In the genomic region with DNA sequence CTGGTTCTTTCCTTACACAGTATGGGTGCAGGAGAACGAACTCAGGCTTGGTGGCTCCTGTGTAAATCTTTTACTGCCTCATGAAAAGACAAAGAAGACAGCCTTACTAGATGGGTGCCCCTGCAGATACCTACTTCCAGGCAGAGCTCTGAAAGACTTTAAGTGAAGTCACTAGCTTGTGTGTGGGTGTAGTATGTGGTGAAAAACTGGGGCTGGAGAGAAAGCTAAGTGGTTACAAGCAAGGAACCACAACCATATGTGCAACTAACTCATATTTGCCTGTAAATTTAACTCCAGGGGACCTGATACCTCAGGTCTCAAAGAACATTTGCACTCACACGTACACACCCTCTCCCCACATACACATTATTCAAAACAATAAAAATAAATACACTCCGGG, we compare ENCODE assay signal across 8 mouse cellular contexts. TPM values are rescaled to one million over a fixed set of nuclear protein-coding genes. Genes with fewer than 3 reads are reported as not detected.
DNase-seq lines count a peak whose midpoint lies in the region; ATAC-seq and TF ChIP-seq lines count a peak whose summit lies in the region.

No protein-coding gene starts in this region.

- no peaks in the 10 kb centered on the region for H3K27me3 ChIP-seq in C2C12 (ENCODE audit: control insufficient read depth, insufficient read depth, insufficient read length)
- no peaks in the 10 kb centered on the region for H3K27me3 ChIP-seq in forebrain, embryonic 14.5 days (replicated peaks; ENCODE audit: control insufficient read depth, insufficient read depth, low read length)
- peaks cover 10% of the 10 kb centered on the region for H3K27me3 ChIP-seq in liver, embryonic 15.5 days

- intact Hi-C loops in gastrocnemius, adult 2 months (cut with DNase I) = no loop called here

- peaks cover 34% of the 10 kb centered on the region for H3K4me1 ChIP-seq in forebrain, embryonic 14.5 days (ENCODE audit: control insufficient read depth, insufficient read depth, low read length)
- peaks cover 59% of the 10 kb centered on the region for H3K4me1 ChIP-seq in liver, embryonic 15.5 days (replicated peaks)

- peak overlapping the region; percentile 89 for H3K4me3 ChIP-seq in gastrocnemius, adult 2 months
- peak overlapping the region; percentile 59 for H3K4me3 ChIP-seq in C2C12 (ENCODE audit: insufficient read depth, poor library complexity, severe bottlenecking)
- H3K4me3 ChIP-seq in forebrain, embryonic 14.5 days (ENCODE audit: low read depth, low read length) = peak overlapping the region; percentile 81
- peak overlapping the region; percentile 87 for H3K4me3 ChIP-seq in liver, embryonic 15.5 days (replicated peaks)

- no peak for ATAC-seq in forebrain, embryonic 14.5 days
- ATAC-seq in liver, embryonic 15.5 days (ENCODE audit: insufficient read depth) = no peak

- no peak for TF ChIP-seq CTCF in gastrocnemius, adult 2 months (IDR thresholded peaks at IDR 0.05)
- TF ChIP-seq CTCF in C2C12 (IDR thresholded peaks at IDR 0.05; ENCODE audit: control insufficient read depth, insufficient read depth, insufficient read length) = no peak

- H3K4me2 ChIP-seq in forebrain, embryonic 14.5 days (ENCODE audit: low read length) = peak overlapping the region; percentile 92
- peak overlapping the region; percentile 92 for H3K4me2 ChIP-seq in liver, embryonic 15.5 days

- no peak overlapping the region for H3ac ChIP-seq in C2C12 (ENCODE audit: control insufficient read depth, insufficient read length, low read depth)

- H3K27ac ChIP-seq in gastrocnemius, adult 2 months = peak overlapping the region; percentile 94
- H3K27ac ChIP-seq in forebrain, embryonic 14.5 days (ENCODE audit: low read depth, low read length) = peak overlapping the region; percentile 55; the same call in 1 of the 2 replicates
- H3K27ac ChIP-seq in liver, embryonic 15.5 days (replicated peaks) = no peak overlapping the region

- 29% methylated on average over 3 of the region's 3 CpGs for WGBS in forebrain, embryonic 14.5 days
- WGBS in liver, embryonic 15.5 days (ENCODE audit: insufficient replicate concordance) = 22% methylated on average over 3 of the region's 3 CpGs

- peak overlapping the region; percentile 80 for H3K9ac ChIP-seq in forebrain, embryonic 14.5 days (ENCODE audit: low read length)
- peak overlapping the region; percentile 79 for H3K9ac ChIP-seq in liver, embryonic 15.5 days

- H3K9me3 ChIP-seq in forebrain, embryonic 14.5 days (replicated peaks; ENCODE audit: control insufficient read depth, low read length) = no peaks in the 10 kb centered on the region
- H3K9me3 ChIP-seq in liver, embryonic 15.5 days (replicated peaks) = no peaks in the 10 kb centered on the region

- no peak for DNase-seq in gastrocnemius, adult 2 months
- DNase-seq in gastrocnemius, postnatal 10 days = no peak
- DNase-seq in forebrain, embryonic 14.5 days (ENCODE audit: low spot score) = no peak
- no peak for DNase-seq in natural killer cell, adult 2 months (ENCODE audit: low spot score in 2 of 2)
- DNase-seq in spleen, postnatal 36 days (ENCODE audit: low spot score in 2 of 2) = no peak
- DNase-seq in ovary, postnatal 36 days (ENCODE audit: low spot score) = no peak

- peaks cover 16% of the 10 kb centered on the region for H3K79me3 ChIP-seq in C2C12 (ENCODE audit: low read depth)

- peaks cover 48% of the 10 kb centered on the region for H3K36me3 ChIP-seq in C2C12 (ENCODE audit: control insufficient read depth, insufficient read depth)
- peaks cover 27% of the 10 kb centered on the region for H3K36me3 ChIP-seq in forebrain, embryonic 14.5 days (ENCODE audit: control insufficient read depth, insufficient read depth, low read length)
- H3K36me3 ChIP-seq in liver, embryonic 15.5 days (replicated peaks) = peaks cover 18% of the 10 kb centered on the region

- H3K79me2 ChIP-seq in C2C12 (ENCODE audit: control insufficient read depth, insufficient read depth) = peaks cover 43% of the 10 kb centered on the region

TF ChIP-seq in C2C12, 6 proteins besides CTCF, POLR2A, EP300 and RAD21:
- no peak for TF ChIP-seq MYOD1 (IDR thresholded peaks at IDR 0.05; ENCODE audit: control insufficient read depth, insufficient read length, low read depth)
- TF ChIP-seq FOSL1 (IDR thresholded peaks at IDR 0.05; ENCODE audit: insufficient read depth, low read length, poor library complexity, severe bottlenecking) = no peak
- no peak for TF ChIP-seq USF1 (IDR thresholded peaks at IDR 0.05; ENCODE audit: low read depth)
- no peak for TF ChIP-seq MYOG (IDR thresholded peaks at IDR 0.05; ENCODE audit: control insufficient read depth, extremely low read depth, insufficient read length)
- no peak for TF ChIP-seq CEBPB (IDR thresholded peaks at IDR 0.05; ENCODE audit: low read depth)
- no peak for TF ChIP-seq MAX (IDR thresholded peaks at IDR 0.05)
TF ChIP-seq in C2C12: peak in this region for 0.

RNA-seq across cellular contexts. Expression of a gene that starts 0.5 kb away (rescaled TPM):
- total RNA-seq in gastrocnemius, adult 2 months (2021) = 10 to 100 TPM; 33.9 to 35.8 TPM
- total RNA-seq in gastrocnemius, postnatal 10 days (2021) = 10 to 100 TPM; 53.2 to 54.6 TPM
- 83.7 TPM for polyA plus RNA-seq in C2C12 (2012; fragmentation: generic; extraction: Trizol)
- polyA plus RNA-seq in forebrain, embryonic 14.5 days (2014; fragmentation: Nextera tagmentation; extraction: Ambion mirVana) = 153 and 167 TPM in 2 replicates
- polyA plus RNA-seq in liver, embryonic 15.5 days (2015; fragmentation: Nextera tagmentation; extraction: Ambion mirVana) = 25.3 and 28.6 TPM in 2 replicates

RNA-seq across cellular contexts. Expression of a gene that starts 2.2 kb away (rescaled TPM):
- total RNA-seq in gastrocnemius, adult 2 months (2021) = 1 to 10 TPM; 3.9 to 7.2 TPM
- total RNA-seq in gastrocnemius, postnatal 10 days (2021) = 1 to 10 TPM; 8.2 to 9.1 TPM
- polyA plus RNA-seq in C2C12 (2012; fragmentation: generic; extraction: Trizol) = 30.5 TPM
- polyA plus RNA-seq in forebrain, embryonic 14.5 days (2014; fragmentation: Nextera tagmentation; extraction: Ambion mirVana) = 5.9 and 6.4 TPM in 2 replicates
- 1.6 TPM in 2 replicates for polyA plus RNA-seq in liver, embryonic 15.5 days (2015; fragmentation: Nextera tagmentation; extraction: Ambion mirVana)

RNA-seq across cellular contexts. Expression of a gene that starts 8.4 kb away (rescaled TPM):
- total RNA-seq in gastrocnemius, adult 2 months (2021) = not detected
- total RNA-seq in gastrocnemius, postnatal 10 days (2021) = under 1 TPM in 1 of 2 experiments, not detected in 1; 0.50 TPM
- polyA plus RNA-seq in C2C12 (2012; fragmentation: generic; extraction: Trizol) = 4.8 TPM
- polyA plus RNA-seq in forebrain, embryonic 14.5 days (2014; fragmentation: Nextera tagmentation; extraction: Ambion mirVana) = 3.4 and 5.3 TPM in 2 replicates
- polyA plus RNA-seq in liver, embryonic 15.5 days (2015; fragmentation: Nextera tagmentation; extraction: Ambion mirVana) = 0.53 and 0.54 TPM in 2 replicates

RNA-seq across cellular contexts. Expression of a gene that starts 12.5 kb away (rescaled TPM):
- total RNA-seq in gastrocnemius, adult 2 months (2021) = not detected
- total RNA-seq in gastrocnemius, postnatal 10 days (2021) = not detected
- 146 TPM for polyA plus RNA-seq in C2C12 (2012; fragmentation: generic; extraction: Trizol)
- not detected in 2 replicates for polyA plus RNA-seq in forebrain, embryonic 14.5 days (2014; fragmentation: Nextera tagmentation; extraction: Ambion mirVana)
- not detected in 2 replicates for polyA plus RNA-seq in liver, embryonic 15.5 days (2015; fragmentation: Nextera tagmentation; extraction: Ambion mirVana)

RNA-seq across cellular contexts. Expression of a gene that starts 13.9 kb away (rescaled TPM):
- 1 to 10 TPM; 3.4 to 6.6 TPM for total RNA-seq in gastrocnemius, adult 2 months (2021)
- 10 to 100 TPM; 29.9 to 42.9 TPM for total RNA-seq in gastrocnemius, postnatal 10 days (2021)
- polyA plus RNA-seq in C2C12 (2012; fragmentation: generic; extraction: Trizol) = 177 TPM
- polyA plus RNA-seq in forebrain, embryonic 14.5 days (2014; fragmentation: Nextera tagmentation; extraction: Ambion mirVana) = 25.1 and 29.0 TPM in 2 replicates
- polyA plus RNA-seq in liver, embryonic 15.5 days (2015; fragmentation: Nextera tagmentation; extraction: Ambion mirVana) = 16.0 and 17.5 TPM in 2 replicates
